Mouse (Mus musculus) midbrain, embryonic 12.5 days (tissue): Measurements from ENCODE around the gene Ptgfrn. TPM values are rescaled to one million over a fixed set of nuclear protein-coding genes. Genes with fewer than 3 reads are reported as not detected.

Source experiments
- polyA plus RNA-seq: library from polyadenylated mRNA; unstranded; fragments of >200 nt; fragmentation: Nextera tagmentation; extraction: Ambion mirVana; gene quantifications from 2 replicates; pipeline ENCODE4 v1.2.1, GENCODE M21; 2016

Gene Ptgfrn
- polyA plus RNA-seq, 1 experiment from 2014 or later, result 1.9 TPM

Other genes starting within 250 kb of the Ptgfrn start
- 6.1 and 8.0 TPM in 2 replicates for gene Trim45, start 188.1 kb downstream of the Ptgfrn start, polyA plus RNA-seq
- gene Ttf2, start 140.6 kb downstream of the Ptgfrn start, polyA plus RNA-seq, result 21.2 and 22.4 TPM in 2 replicates
- gene Cd101, start 80.7 kb downstream of the Ptgfrn start, polyA plus RNA-seq, result not detected in 2 replicates
- gene Cd2, start 177.7 kb upstream of the Ptgfrn start, polyA plus RNA-seq, result not detected in 2 replicates